Comparison of ENCODE assay signal across 15 mouse cellular contexts in genomic region chr5:135628916-135629315, GRCm38 (mm10). TPM values are rescaled to one million over a fixed set of nuclear protein-coding genes. Genes with fewer than 3 reads are reported as not detected.
DNase-seq lines count a peak whose midpoint lies in the region; ATAC-seq and TF ChIP-seq lines count a peak whose summit lies in the region.
"Had no signal": no experiment of that assay in that cellular context is flagged by ENCODE, and none has a peak within 500 bp of the region (broad histone marks: within the 10 kb centered on the region; RNA-seq: fewer than 3 reads in every experiment).

No protein-coding gene starts in this region.

- no peaks in the 10 kb centered on the region for H3K4me1 ChIP-seq in cerebellum, adult 2 months (ENCODE audit: control insufficient read depth, insufficient read depth, low read length)
- H3K4me1 ChIP-seq in midbrain, embryonic 13.5 days (replicated peaks): peaks cover 8% of the 10 kb centered on the region
- no peaks in the 10 kb centered on the region for H3K4me1 ChIP-seq in midbrain, postnatal 0 days (ENCODE audit: insufficient read depth, low read length)
- H3K4me1 ChIP-seq in hindbrain, embryonic 14.5 days (replicated peaks; ENCODE audit: control insufficient read depth, insufficient read depth, low read length): peaks cover 6% of the 10 kb centered on the region
- H3K4me1 ChIP-seq in olfactory bulb, adult 2 months (ENCODE audit: control insufficient read depth, insufficient read depth, low read length): 0 out of 2 replicates have a peak, but pooled peaks cover 3% of the 10 kb centered on the region

- no peaks in the 10 kb centered on the region for H3K9me3 ChIP-seq in midbrain, embryonic 13.5 days
- no peaks in the 10 kb centered on the region for H3K9me3 ChIP-seq in midbrain, postnatal 0 days (ENCODE audit: low read length)
- H3K9me3 ChIP-seq in hindbrain, embryonic 14.5 days (ENCODE audit: control insufficient read depth, low read length): no peaks in the 10 kb centered on the region
- H3K9me3 ChIP-seq: midbrain, embryonic 12.5 days had no signal

- peak overlapping the region; percentile 13 for H3K4me3 ChIP-seq in cerebellum, adult 2 months (replicated peaks; ENCODE audit: insufficient read depth, low read depth, low read length)
- H3K4me3 ChIP-seq in midbrain, embryonic 13.5 days (replicated peaks): no peak overlapping the region
- no peak overlapping the region for H3K4me3 ChIP-seq in midbrain, postnatal 0 days (ENCODE audit: low read depth, low read length)
- no peak overlapping the region for H3K4me3 ChIP-seq in hindbrain, embryonic 14.5 days (replicated peaks; ENCODE audit: low read length)
- peak overlapping the region; percentile 18 for H3K4me3 ChIP-seq in olfactory bulb, adult 2 months (ENCODE audit: insufficient read depth, low read depth, low read length)
- H3K4me3 ChIP-seq: midbrain, embryonic 12.5 days had no signal

- no peak for ATAC-seq in midbrain, embryonic 13.5 days
- ATAC-seq in midbrain, postnatal 0 days (ENCODE audit: low FRiP score): no peak
- ATAC-seq in hindbrain, embryonic 14.5 days (ENCODE audit: low FRiP score): no peak

- H3K27me3 ChIP-seq in cerebellum, adult 2 months (ENCODE audit: control insufficient read depth, insufficient read depth, low read length): no peaks in the 10 kb centered on the region
- H3K27me3 ChIP-seq in midbrain, embryonic 13.5 days: no peaks in the 10 kb centered on the region
- no peaks in the 10 kb centered on the region for H3K27me3 ChIP-seq in midbrain, postnatal 0 days (ENCODE audit: insufficient read depth, low read length)
- H3K27me3 ChIP-seq in hindbrain, embryonic 14.5 days (ENCODE audit: control insufficient read depth, insufficient read depth, low read length): no peaks in the 10 kb centered on the region

- no peak for TF ChIP-seq CTCF in cerebellum, adult 2 months (IDR thresholded peaks at IDR 0.05; ENCODE audit: borderline replicate concordance, insufficient read depth, low read depth, low read length)
- no peak for TF ChIP-seq CTCF in midbrain, postnatal 0 days (IDR thresholded peaks at IDR 0.05)
- no peak for TF ChIP-seq CTCF in olfactory bulb, adult 2 months (IDR thresholded peaks at IDR 0.05; ENCODE audit: insufficient read depth, low read depth, low read length)

- DNase-seq in cerebellum, adult 2 months: peak in 1 of 2 experiments; percentile 34
- no peak for DNase-seq in cerebellum, adult 11 months
- DNase-seq in midbrain, postnatal 0 days (ENCODE audit: low spot score): no peak
- DNase-seq in hindbrain, embryonic 14.5 days (ENCODE audit: low spot score): no peak
- no peak for DNase-seq in right cerebral cortex, postnatal 10 days (ENCODE audit: low spot score in 2 of 2)
- no peak for DNase-seq in gastrocnemius, adult 8-10 months (ENCODE audit: low spot score in 2 of 2)
- DNase-seq: adrenal gland, postnatal 36 days; cerebellum, adult 9-10 months; gastrocnemius, postnatal 36 days; kidney, adult 18-20 months; lung, adult 18-20 months; thymus, adult 18-20 months had no signal

- H3K9ac ChIP-seq in midbrain, embryonic 13.5 days (replicated peaks): no peak overlapping the region
- H3K9ac ChIP-seq in midbrain, postnatal 0 days (replicated peaks; ENCODE audit: low read length, poor library complexity, severe bottlenecking): no peak overlapping the region
- no peak overlapping the region for H3K9ac ChIP-seq in hindbrain, embryonic 14.5 days
- H3K9ac ChIP-seq: midbrain, embryonic 12.5 days had no signal

- no peak for TF ChIP-seq POLR2A in cerebellum, adult 2 months (IDR thresholded peaks at IDR 0.05; ENCODE audit: borderline replicate concordance, insufficient read depth, low read length)
- TF ChIP-seq POLR2A in olfactory bulb, adult 2 months (IDR thresholded peaks at IDR 0.05; ENCODE audit: insufficient read depth, low read depth, low read length): no peak

- WGBS in cerebellum, adult 2 months: 25% methylated on average over 10 of the region's 10 CpGs
- 47% methylated on average over 10 of the region's 10 CpGs for WGBS in midbrain, embryonic 13.5 days
- 29% methylated on average over 10 of the region's 10 CpGs for WGBS in midbrain, postnatal 0 days
- 42% methylated on average over 10 of the region's 10 CpGs for WGBS in hindbrain, embryonic 14.5 days
- WGBS in olfactory bulb, adult 2 months: 31% methylated on average over 10 of the region's 10 CpGs

- no peaks in the 10 kb centered on the region for H3K36me3 ChIP-seq in midbrain, embryonic 13.5 days
- H3K36me3 ChIP-seq in midbrain, postnatal 0 days (ENCODE audit: insufficient read depth, low read length): no peaks in the 10 kb centered on the region
- H3K36me3 ChIP-seq in hindbrain, embryonic 14.5 days (replicated peaks; ENCODE audit: control insufficient read depth, insufficient read depth): no peaks in the 10 kb centered on the region
- H3K36me3 ChIP-seq: midbrain, embryonic 12.5 days had no signal

- H3K27ac ChIP-seq in cerebellum, adult 2 months (ENCODE audit: insufficient read depth, low read length): no peak overlapping the region
- H3K27ac ChIP-seq in midbrain, embryonic 13.5 days: no peak overlapping the region
- H3K27ac ChIP-seq in midbrain, postnatal 0 days (ENCODE audit: low read depth, low read length): no peak overlapping the region
- H3K27ac ChIP-seq in hindbrain, embryonic 14.5 days: no peak overlapping the region
- H3K27ac ChIP-seq in olfactory bulb, adult 2 months (ENCODE audit: insufficient read depth, low read depth, low read length): no peak overlapping the region
- H3K27ac ChIP-seq: midbrain, embryonic 12.5 days had no signal

- H3K4me2 ChIP-seq in midbrain, embryonic 13.5 days (replicated peaks): peak overlapping the region; percentile 13; the same call in 1 of the 2 replicates
- H3K4me2 ChIP-seq in midbrain, postnatal 0 days (ENCODE audit: low read depth, low read length, poor library complexity, severe bottlenecking): no peak overlapping the region
- H3K4me2 ChIP-seq in hindbrain, embryonic 14.5 days (replicated peaks): peak overlapping the region; percentile 24
- H3K4me2 ChIP-seq: midbrain, embryonic 12.5 days had no signal

RNA-seq across cellular contexts. Expression of gene Rhbdd2, which starts 3.5 kb away (rescaled TPM):
- polyA plus RNA-seq in cerebellum, adult 2 months (2012; rRNA removed): 58.1 and 62.4 TPM in 2 replicates
- 88.1 and 88.3 TPM in 2 replicates for polyA plus RNA-seq in midbrain, embryonic 13.5 days (2015; fragmentation: Nextera tagmentation; extraction: Ambion mirVana)
- 31.3 and 31.8 TPM in 2 replicates for total RNA-seq in midbrain, postnatal 0 days (2014; rRNA removed)
- polyA plus RNA-seq in midbrain, postnatal 0 days (2015; fragmentation: Nextera tagmentation; extraction: Ambion mirVana): 136 and 143 TPM in 2 replicates
- polyA plus RNA-seq in hindbrain, embryonic 14.5 days (2014; fragmentation: Nextera tagmentation; extraction: Ambion mirVana): 103 and 104 TPM in 2 replicates
- not detected in 2 replicates for polyA plus RNA-seq in olfactory bulb, adult 2 months (2012; ENCODE audit: insufficient read depth, insufficient read length, low replicate concordance, missing spikeins)
- total RNA-seq in gastrocnemius, adult 8-10 months (2022): 10 to 100 TPM; 10.3 to 14.7 (median 13.5) TPM

RNA-seq across cellular contexts. Expression of gene Por, which starts 40.9 kb away (rescaled TPM):
- 86.2 and 98.1 TPM in 2 replicates for polyA plus RNA-seq in cerebellum, adult 2 months (2012; rRNA removed)
- 128 and 137 TPM in 2 replicates for polyA plus RNA-seq in midbrain, embryonic 13.5 days (2015; fragmentation: Nextera tagmentation; extraction: Ambion mirVana)
- total RNA-seq in midbrain, postnatal 0 days (2014; rRNA removed): 75.2 and 85.5 TPM in 2 replicates
- 94.1 and 96.5 TPM in 2 replicates for polyA plus RNA-seq in midbrain, postnatal 0 days (2015; fragmentation: Nextera tagmentation; extraction: Ambion mirVana)
- polyA plus RNA-seq in hindbrain, embryonic 14.5 days (2014; fragmentation: Nextera tagmentation; extraction: Ambion mirVana): 79.7 and 84.1 TPM in 2 replicates
- polyA plus RNA-seq in olfactory bulb, adult 2 months (2012; ENCODE audit: insufficient read depth, insufficient read length, low replicate concordance, missing spikeins): not detected in 2 replicates
- 10 to 100 TPM; 32.8 to 36.4 (median 35.9) TPM for total RNA-seq in gastrocnemius, adult 8-10 months (2022)

RNA-seq across cellular contexts. Expression of gene Ccl24, which starts 56.1 kb away (rescaled TPM):
- polyA plus RNA-seq in cerebellum, adult 2 months (2012; rRNA removed): 0.23 and 0.32 TPM in 2 replicates
- 2.0 and 3.7 TPM in 2 replicates for polyA plus RNA-seq in midbrain, embryonic 13.5 days (2015; fragmentation: Nextera tagmentation; extraction: Ambion mirVana)
- total RNA-seq in midbrain, postnatal 0 days (2014; rRNA removed): 0.66 and 2.2 TPM in 2 replicates
- polyA plus RNA-seq in midbrain, postnatal 0 days (2015; fragmentation: Nextera tagmentation; extraction: Ambion mirVana): 1.9 and 2.4 TPM in 2 replicates
- polyA plus RNA-seq in hindbrain, embryonic 14.5 days (2014; fragmentation: Nextera tagmentation; extraction: Ambion mirVana): 2.9 and 3.6 TPM in 2 replicates
- not detected in 2 replicates for polyA plus RNA-seq in olfactory bulb, adult 2 months (2012; ENCODE audit: insufficient read depth, insufficient read length, low replicate concordance, missing spikeins)
- 1 to 10 TPM in 2 of 4 experiments, under 1 TPM in 1, not detected in 1; 0.44 to 2.6 (median 1.2) TPM for total RNA-seq in gastrocnemius, adult 8-10 months (2022)

Comparison
In these comparisons a context has a peak if more than half of its experiments do, and no peak if none do; other contexts are left out.
1. H3K4me3 ChIP-seq: peak in cerebellum, adult 2 months (single experiment) and olfactory bulb, adult 2 months (single experiment); none in midbrain, embryonic 13.5 days (single experiment), midbrain, postnatal 0 days (single experiment) and hindbrain, embryonic 14.5 days (single experiment).
2. RNA of gene Por, which starts 40.9 kb away (polyA plus RNA-seq): 128 to 137 TPM in midbrain, embryonic 13.5 days, 94.1 to 96.5 TPM in midbrain, postnatal 0 days, 86.2 to 98.1 TPM in cerebellum, adult 2 months and 79.7 to 84.1 TPM in hindbrain, embryonic 14.5 days; not detected in olfactory bulb, adult 2 months; every median in the first group is over 10 times any median in the second.